Mouse (Mus musculus) megakaryocyte, embryonic 14.5 days (primary cell): ENCODE results near the gene Irgq. TPM values are rescaled to one million over a fixed set of nuclear protein-coding genes. Genes with fewer than 3 reads are reported as not detected.

Experiments used
- H3K27me3 ChIP-seq: replicated peaks from 2 replicates; pipeline ENCODE3; 2012; ENCODE audit warnings: inconsistent platforms
- H3K36me3 ChIP-seq: replicated peaks from 2 replicates; pipeline ENCODE3; 2012; ENCODE audit warnings: low read length, inconsistent platforms, mixed read lengths
- H3K4me1 ChIP-seq: 2 replicates; pipeline ENCODE4 v1.6.1; 2012; ENCODE audit warnings: inconsistent platforms
- H3K4me3 ChIP-seq: replicated peaks from 2 replicates; pipeline ENCODE3; 2012; ENCODE audit warnings: moderate library complexity, mild to moderate bottlenecking, inconsistent platforms
- H3K9me3 ChIP-seq: 2 replicates; pipeline ENCODE4 v1.6.1; 2012; ENCODE audit warnings: inconsistent platforms
- FLI1 ChIP-seq: IDR thresholded peaks from 2 replicates; pipeline ENCODE4 v1.6.1; 2012; ENCODE audit warnings: low read length, inconsistent platforms, mixed read lengths
- GATA1 ChIP-seq: IDR thresholded peaks from 3 replicates; pipeline ENCODE4 v1.6.1; 2012; ENCODE audit warnings: mixed read lengths, low read length, inconsistent platforms, borderline replicate concordance
- polyA plus RNA-seq: library from polyadenylated mRNA; stranded (reverse); fragments of >175 nt; gene quantifications from 2 replicates; pipeline ENCODE4 v1.2.3, GENCODE M21; 2012; ENCODE audit warnings: low replicate concordance; ENCODE audit not compliant: insufficient read depth

Gene Irgq
- polyA plus RNA-seq, 1 experiment: 2.9 TPM

DNA sequence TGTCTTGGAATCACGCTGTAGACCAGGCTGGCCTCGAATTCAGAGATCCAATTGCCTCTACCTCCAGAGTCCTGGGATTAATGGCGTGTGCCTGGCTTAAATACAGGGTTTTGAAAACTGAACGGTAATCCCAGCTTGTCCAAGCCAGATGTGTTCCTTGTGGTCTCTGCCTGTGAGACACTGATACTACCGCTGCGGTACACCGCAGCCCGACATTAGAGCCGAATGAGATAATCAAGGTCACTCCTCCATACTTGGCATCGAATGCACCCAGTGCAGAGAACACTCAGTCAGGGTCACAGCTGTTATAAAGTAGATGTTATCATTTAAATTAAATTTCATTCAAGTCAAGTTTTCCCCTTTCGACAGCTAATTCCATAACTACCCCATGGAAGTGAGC is 1.6 kb upstream of the Irgq start:
- H3K4me1 ChIP-seq: peaks cover 42% of the 10 kb centered on the region

DNA sequence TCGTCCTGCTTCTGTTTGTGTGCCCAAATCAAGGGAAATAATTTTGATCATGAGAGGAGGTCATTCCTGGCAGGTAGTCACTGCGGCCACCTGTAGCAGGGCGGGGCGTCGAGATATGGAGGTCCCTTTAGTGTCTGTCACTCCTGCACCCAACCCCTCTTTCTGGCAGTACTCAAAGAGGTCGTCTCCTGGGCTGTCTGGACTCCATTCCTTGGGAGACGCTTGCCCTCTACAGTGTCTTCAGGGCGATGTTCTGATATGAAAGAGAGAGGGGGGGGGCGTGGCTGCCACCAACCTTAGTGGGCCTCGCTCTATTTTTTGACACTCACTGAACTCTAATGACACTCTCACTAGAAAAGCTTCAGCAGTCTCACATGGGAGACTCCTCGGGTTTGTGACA is 909 bp upstream of the Irgq start:
- Histone ChIP-seq H3K36me3 (peaks cover 23% of the 10 kb centered on the region), H3K9me3 (no peaks in the 10 kb centered on the region), H3K4me3 (peak overlapping the region; percentile 94), H3K4me1 (peaks cover 42% of the 10 kb centered on the region), H3K27me3 (no peaks in the 10 kb centered on the region)
- TF ChIP-seq GATA1: no peak
- no peak for TF ChIP-seq FLI1

More for the DNA sequence above, 1.6 kb upstream of the Irgq start:
- H3K9me3 ChIP-seq: no peaks in the 10 kb centered on the region
- peaks cover 3% of the 10 kb centered on the region for H3K27me3 ChIP-seq
- peaks cover 16% of the 10 kb centered on the region for H3K36me3 ChIP-seq
- TF ChIP-seq FLI1 (no peak), GATA1 (no peak)
- H3K4me3 ChIP-seq: no peak overlapping the region

DNA sequence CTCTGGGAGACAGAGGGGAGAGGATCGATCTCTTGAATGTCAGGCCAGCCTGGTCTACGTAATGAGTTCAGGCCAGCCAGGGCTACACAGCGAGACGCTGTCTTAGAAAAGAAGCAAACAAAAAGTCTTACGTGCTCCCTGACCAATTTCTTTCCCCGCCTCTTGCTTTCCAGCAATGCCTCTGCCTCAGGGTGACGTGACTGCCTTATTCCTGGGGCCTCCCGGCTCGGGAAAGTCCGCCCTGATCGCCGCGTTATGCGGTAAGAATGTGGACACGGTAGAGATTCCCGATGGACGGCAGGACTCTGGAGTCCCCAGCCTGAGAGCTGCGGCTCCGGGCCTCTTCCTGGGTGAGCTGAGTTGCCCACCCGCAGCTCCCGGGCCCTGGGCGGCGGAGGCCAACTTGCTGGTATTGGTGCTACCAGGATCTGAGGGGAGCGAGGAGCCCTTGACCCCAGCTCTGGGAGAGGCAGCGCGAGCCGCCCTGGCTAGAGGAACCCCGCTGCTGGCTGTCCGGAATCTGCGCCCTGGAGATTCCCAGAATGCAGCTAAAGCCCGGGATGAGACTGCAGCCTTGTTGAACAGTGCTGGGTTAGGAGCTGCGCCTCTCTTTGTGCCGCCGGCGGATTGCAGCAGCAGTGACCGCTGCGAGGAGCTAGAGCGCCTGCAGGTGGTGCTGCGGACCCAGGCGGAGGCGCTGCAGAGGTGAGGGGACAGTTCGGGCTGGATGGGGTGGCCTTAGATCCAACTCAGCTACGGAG is 902 bp downstream of the Irgq start:
- Histone ChIP-seq H3K4me3 (peak overlapping the region; percentile 94), H3K36me3 (peaks cover 41% of the 10 kb centered on the region), H3K9me3 (no peaks in the 10 kb centered on the region), H3K4me1 (peaks cover 40% of the 10 kb centered on the region), H3K27me3 (no peaks in the 10 kb centered on the region)
- TF ChIP-seq FLI1 (no peak), GATA1 (no peak)

DNA sequence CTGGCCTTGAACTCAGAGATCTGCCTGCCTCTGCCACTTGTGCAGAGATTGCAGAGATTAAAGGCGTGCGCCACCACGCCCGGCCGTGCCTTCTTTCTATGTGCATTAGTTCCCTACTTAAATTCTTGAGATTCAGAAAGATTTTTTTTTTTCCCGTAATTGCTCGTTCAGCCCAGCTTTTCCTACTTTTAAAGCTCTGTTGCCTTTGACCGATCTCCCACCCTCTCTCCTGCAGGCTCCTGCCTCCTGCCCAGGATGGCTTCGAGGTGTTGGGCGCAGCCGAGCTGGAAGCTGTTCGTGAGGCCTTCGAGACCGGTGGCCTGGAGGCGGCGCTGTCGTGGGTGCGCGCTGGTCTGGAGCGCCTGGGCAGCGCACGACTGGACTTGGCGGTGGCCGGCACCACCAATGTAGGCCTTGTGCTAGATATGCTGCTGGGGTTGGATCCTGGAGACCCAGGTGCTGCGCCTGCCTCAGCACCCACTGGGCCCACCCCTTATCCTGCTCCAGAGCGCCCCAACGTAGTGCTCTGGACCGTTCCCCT is 2.6 kb downstream of the Irgq start:
- H3K36me3 ChIP-seq: peaks cover 42% of the 10 kb centered on the region
- H3K9me3 ChIP-seq: no peaks in the 10 kb centered on the region
- H3K4me1 ChIP-seq: peaks cover 35% of the 10 kb centered on the region
- TF ChIP-seq GATA1 (no peak), FLI1 (no peak)
- peaks cover 1% of the 10 kb centered on the region for H3K27me3 ChIP-seq
- no peak overlapping the region for H3K4me3 ChIP-seq

DNA sequence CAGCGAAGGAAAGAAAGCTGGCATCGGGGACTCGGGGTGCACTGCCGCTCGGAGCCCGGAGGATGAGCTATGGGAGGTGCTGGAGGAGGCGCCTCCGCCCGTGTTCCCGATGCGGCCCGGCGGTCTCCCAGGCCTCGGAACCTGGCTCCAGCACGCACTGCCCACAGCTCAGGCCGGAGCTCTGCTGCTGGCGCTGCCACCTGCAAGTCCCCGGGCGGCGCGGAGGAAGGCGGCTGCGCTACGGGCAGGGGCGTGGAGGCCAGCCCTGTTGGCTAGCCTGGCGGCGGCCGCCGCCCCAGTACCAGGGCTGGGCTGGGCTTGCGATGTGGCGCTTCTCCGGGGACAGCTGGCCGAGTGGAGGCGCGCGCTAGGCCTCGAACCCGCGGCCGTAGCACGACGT is 3.3 kb downstream of the Irgq start:
- H3K36me3 ChIP-seq: peaks cover 42% of the 10 kb centered on the region
- no peaks in the 10 kb centered on the region for H3K9me3 ChIP-seq
- no peak overlapping the region for H3K4me3 ChIP-seq
- peaks cover 1% of the 10 kb centered on the region for H3K27me3 ChIP-seq
- H3K4me1 ChIP-seq: peaks cover 37% of the 10 kb centered on the region
- TF ChIP-seq GATA1 (no peak), FLI1 (no peak)

DNA sequence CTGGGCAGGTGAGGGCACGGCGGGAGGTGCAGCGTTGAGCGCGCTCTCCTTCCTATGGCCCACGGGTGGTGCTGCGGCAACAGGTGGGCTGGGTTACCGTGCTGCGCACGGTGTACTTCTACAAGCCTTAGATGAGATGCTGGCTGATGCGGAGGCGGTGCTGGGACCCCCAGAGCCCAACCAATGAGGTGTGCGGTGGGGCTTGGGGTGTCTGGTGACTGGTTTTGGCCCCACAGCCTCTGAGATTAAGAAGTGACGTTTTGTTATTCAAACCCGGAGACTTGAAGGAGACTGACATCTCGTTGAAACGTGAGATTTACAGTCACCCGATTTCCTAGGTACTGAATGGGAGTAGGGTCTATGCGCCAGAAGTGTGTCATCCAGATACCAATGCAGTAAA is 3.8 kb downstream of the Irgq start:
- Histone ChIP-seq H3K9me3 (no peaks in the 10 kb centered on the region), H3K4me1 (peaks cover 33% of the 10 kb centered on the region), H3K4me3 (no peak overlapping the region), H3K36me3 (peaks cover 42% of the 10 kb centered on the region), H3K27me3 (peaks cover 1% of the 10 kb centered on the region)
- TF ChIP-seq FLI1: no peak

DNA sequence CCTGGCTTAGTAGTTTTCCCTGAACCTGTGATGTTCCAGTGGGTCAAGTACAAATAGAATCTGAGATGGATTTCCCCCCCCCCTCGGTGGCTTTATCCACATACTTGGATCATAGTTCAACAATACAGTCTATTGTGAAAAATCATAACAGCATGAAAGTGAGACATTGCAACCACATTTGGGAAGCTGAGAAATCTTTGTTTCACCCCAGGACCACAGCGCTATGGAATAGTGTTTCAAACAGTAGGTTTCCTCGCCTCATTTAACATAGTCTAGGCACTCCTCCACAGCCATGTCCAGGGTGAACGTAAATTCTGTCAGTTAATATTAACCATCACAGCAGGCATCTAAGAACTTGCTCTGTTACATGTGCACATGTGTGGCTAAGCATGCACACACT is 6.6 kb downstream of the Irgq start:
- Histone ChIP-seq H3K27me3 (peaks cover 8% of the 10 kb centered on the region), H3K4me1 (peaks cover 12% of the 10 kb centered on the region), H3K36me3 (peaks cover 42% of the 10 kb centered on the region), H3K9me3 (no peaks in the 10 kb centered on the region), H3K4me3 (no peak overlapping the region)
- TF ChIP-seq GATA1: no peak
- no peak for TF ChIP-seq FLI1

DNA sequence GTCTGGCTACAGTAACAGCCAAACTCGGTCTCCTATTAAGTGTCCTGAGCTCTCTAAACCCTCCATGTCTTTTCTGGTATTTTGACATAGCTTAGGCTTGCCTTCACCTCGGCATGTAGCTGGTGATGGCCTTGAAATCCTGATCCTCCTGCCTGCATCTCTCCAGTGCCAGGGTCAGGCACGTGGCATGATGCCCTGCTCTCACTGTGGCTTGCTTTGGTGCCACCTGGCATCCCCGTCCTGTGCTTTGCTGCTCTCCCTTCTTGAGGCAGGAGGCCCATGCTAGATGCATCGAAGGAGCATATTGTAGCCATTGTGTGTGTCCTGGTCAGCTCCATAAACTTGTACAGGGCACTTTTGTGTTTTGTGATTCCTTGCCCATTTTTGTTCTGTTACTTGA is 7.1 kb downstream of the Irgq start:
- H3K9me3 ChIP-seq: no peaks in the 10 kb centered on the region
- peaks cover 37% of the 10 kb centered on the region for H3K36me3 ChIP-seq
- TF ChIP-seq FLI1 (no peak), GATA1 (no peak)
- H3K27me3 ChIP-seq: peaks cover 12% of the 10 kb centered on the region
- H3K4me1 ChIP-seq: peaks cover 7% of the 10 kb centered on the region
- peak overlapping the region; percentile 55 for H3K4me3 ChIP-seq

DNA sequence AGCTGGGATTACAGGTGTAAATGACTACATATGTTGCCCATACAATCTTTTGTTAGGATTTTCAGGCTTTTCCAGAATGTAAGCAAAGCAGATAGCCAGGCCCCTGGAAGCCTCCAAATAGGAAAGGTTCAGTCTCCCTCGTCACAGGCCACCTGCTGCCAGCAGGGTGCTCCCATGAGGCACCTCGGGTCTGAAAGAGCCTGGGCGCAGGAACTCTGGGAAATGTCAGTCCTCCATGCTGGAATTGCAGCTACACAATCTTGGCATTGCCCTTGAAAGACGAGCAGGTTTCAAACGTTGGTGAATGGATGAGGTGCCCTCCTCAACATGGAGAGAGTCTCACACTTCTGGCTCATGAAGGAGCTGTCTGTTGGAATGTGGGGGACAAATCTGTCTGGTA is 7.7 kb downstream of the Irgq start:
- Histone ChIP-seq H3K27me3 (peaks cover 12% of the 10 kb centered on the region), H3K4me1 (peaks cover 7% of the 10 kb centered on the region), H3K4me3 (no peak overlapping the region), H3K36me3 (peaks cover 33% of the 10 kb centered on the region), H3K9me3 (no peaks in the 10 kb centered on the region)
- TF ChIP-seq FLI1: no peak
- TF ChIP-seq GATA1: no peak

DNA sequence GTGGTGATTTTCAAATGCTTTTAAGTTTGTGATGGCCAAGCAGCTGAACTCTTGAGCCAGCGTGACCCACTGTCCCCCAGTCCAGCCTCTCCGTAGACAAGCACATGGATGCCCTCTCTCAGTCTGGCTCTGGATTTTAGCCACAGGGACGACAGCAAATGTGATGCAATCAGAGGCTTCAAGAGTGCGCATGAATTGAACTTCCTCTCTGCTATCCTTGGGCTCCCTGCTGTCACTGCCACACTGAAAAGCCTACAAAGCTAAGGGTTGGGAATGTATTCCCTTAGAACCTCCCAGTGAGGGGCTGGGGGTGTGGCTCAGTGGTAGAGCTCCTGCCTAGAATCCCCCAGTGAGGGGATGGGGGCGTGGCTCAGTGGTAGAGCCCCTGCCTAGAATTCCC is 8.2 kb downstream of the Irgq start:
- no peak for TF ChIP-seq FLI1
- no peak for TF ChIP-seq GATA1
- Histone ChIP-seq H3K4me3 (no peak overlapping the region), H3K4me1 (peaks cover 7% of the 10 kb centered on the region), H3K27me3 (peaks cover 12% of the 10 kb centered on the region), H3K9me3 (no peaks in the 10 kb centered on the region), H3K36me3 (peaks cover 28% of the 10 kb centered on the region)

DNA sequence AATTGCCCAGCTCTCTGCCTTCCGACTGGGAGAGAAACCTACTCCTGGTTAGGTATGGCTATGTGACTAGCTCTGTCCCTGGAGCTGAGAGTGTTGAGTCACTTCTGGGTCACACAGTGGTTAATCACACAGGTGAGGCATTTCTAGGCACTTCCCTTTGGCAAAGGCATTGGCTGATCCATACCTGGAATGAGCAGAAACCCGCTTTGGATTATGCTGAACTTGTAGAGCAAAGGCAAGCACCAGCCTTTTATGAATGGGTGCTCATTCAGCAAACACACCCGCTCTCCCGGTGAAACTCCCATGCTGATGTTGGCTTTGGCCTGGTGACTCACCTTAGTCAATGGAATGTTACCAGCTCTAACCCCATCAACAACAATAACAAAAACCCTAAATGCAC is 9.2 kb downstream of the Irgq start:
- Histone ChIP-seq H3K36me3 (peaks cover 18% of the 10 kb centered on the region), H3K9me3 (peaks cover 2% of the 10 kb centered on the region; the same call in 1 of the 2 replicates), H3K27me3 (peaks cover 12% of the 10 kb centered on the region), H3K4me3 (no peak overlapping the region), H3K4me1 (peaks cover 7% of the 10 kb centered on the region)
- TF ChIP-seq FLI1 (no peak), GATA1 (no peak)
